Mouse (Mus musculus) C2C12 (cell line): ENCODE results near the gene Sv2a.

Experiments
- CTCF ChIP-seq: IDR thresholded peaks from one replicate; pipeline ENCODE4 v1.5.1; 2011; ENCODE audit not compliant: control insufficient read depth, insufficient read depth, insufficient read length
- FOSL1 ChIP-seq: IDR thresholded peaks from one replicate; pipeline ENCODE4 v1.8.0; 2011; ENCODE audit warnings: mild to moderate bottlenecking, low read length; ENCODE audit not compliant: poor library complexity, insufficient read depth, severe bottlenecking
- MAX ChIP-seq: IDR thresholded peaks from one replicate; pipeline ENCODE4 v1.6.1; 2011; ENCODE audit warnings: mild to moderate bottlenecking, control low read depth
- USF1 ChIP-seq: IDR thresholded peaks from one replicate; pipeline ENCODE4 v1.6.1; 2011; ENCODE audit warnings: low read depth, mild to moderate bottlenecking, control low read depth, moderate library complexity

- TF ChIP-seq CTCF (no peak), MAX (no peak), USF1 (no peak), FOSL1 (no peak)
Observed at GRCm38 (mm10) chr3:96178902-96179301, 2.0 kb upstream of the Sv2a start.
